ENCODE assay signal across 11 mouse cellular contexts in the genomic region with DNA sequence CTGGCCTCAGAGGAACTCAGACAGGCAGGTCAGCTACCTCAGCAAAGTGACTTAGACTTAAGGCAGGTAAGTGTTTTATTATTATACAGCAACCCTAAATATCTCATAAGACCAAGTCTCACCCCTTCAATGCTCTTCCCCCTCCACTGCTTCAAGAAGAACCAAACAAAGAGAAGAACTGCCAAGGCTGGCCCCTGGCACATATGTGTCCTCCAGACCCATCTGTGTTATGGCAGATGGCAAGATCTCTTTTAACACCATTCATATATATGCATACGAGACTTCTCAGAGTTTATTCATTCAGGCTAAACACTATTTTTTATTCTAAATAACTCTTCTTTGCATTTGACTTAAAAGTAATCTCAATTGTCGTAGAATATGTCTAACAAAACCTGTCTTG. TPM values are rescaled to one million over a fixed set of nuclear protein-coding genes. Genes with fewer than 3 reads are reported as not detected.
"Had no signal": no experiment of that assay in that cellular context is flagged by ENCODE, and none has a peak within 500 bp of the region (broad histone marks: within the 10 kb centered on the region; RNA-seq: fewer than 3 reads in every experiment).

No protein-coding gene starts in this region.

- H3K9ac ChIP-seq: kidney, embryonic 15.5 days; limb, embryonic 12.5 days; liver, embryonic 14.5 days; midbrain, embryonic 13.5 days; neural tube, embryonic 15.5 days had no signal

- H3K27me3 ChIP-seq: kidney, embryonic 15.5 days; limb, embryonic 12.5 days; midbrain, embryonic 13.5 days; neural tube, embryonic 15.5 days had no signal

- ATAC-seq: midbrain, embryonic 13.5 days had no signal

- DNase-seq: lung, adult 18-20 months; right cerebral cortex, adult 18-20 months; right cerebral cortex, postnatal 25 days; thymus, postnatal 14 days had no signal

- H3K4me1 ChIP-seq: midbrain, embryonic 13.5 days; neural tube, embryonic 15.5 days had no signal

- H3K27ac ChIP-seq: kidney, embryonic 15.5 days; limb, embryonic 12.5 days; liver, embryonic 14.5 days; midbrain, embryonic 13.5 days; neural tube, embryonic 15.5 days had no signal

- H3K4me2 ChIP-seq: kidney, embryonic 15.5 days; limb, embryonic 12.5 days; midbrain, embryonic 13.5 days; neural tube, embryonic 15.5 days had no signal

- H3K4me3 ChIP-seq: kidney, embryonic 15.5 days; limb, embryonic 12.5 days; midbrain, embryonic 13.5 days; myocyte; neural tube, embryonic 15.5 days had no signal

- H3K9me3 ChIP-seq: kidney, embryonic 15.5 days; limb, embryonic 12.5 days; midbrain, embryonic 13.5 days; neural tube, embryonic 15.5 days had no signal

- H3K36me3 ChIP-seq: limb, embryonic 12.5 days; midbrain, embryonic 13.5 days; neural tube, embryonic 15.5 days had no signal

RNA-seq across cellular contexts. Expression of a gene that starts 18.4 kb away (rescaled TPM):
- total RNA-seq: megakaryocyte-erythroid progenitor cell, adult 5-6 weeks had no signal
- polyA plus RNA-seq: midbrain, embryonic 13.5 days; myocyte; neural tube, embryonic 15.5 days had no signal

RNA-seq across cellular contexts. Expression of a gene that starts 46.6 kb away (rescaled TPM):
- total RNA-seq: megakaryocyte-erythroid progenitor cell, adult 5-6 weeks had no signal
- polyA plus RNA-seq: myocyte had no signal
